Comparison of ENCODE assay signal across 7 mouse cellular contexts in the genomic region with DNA sequence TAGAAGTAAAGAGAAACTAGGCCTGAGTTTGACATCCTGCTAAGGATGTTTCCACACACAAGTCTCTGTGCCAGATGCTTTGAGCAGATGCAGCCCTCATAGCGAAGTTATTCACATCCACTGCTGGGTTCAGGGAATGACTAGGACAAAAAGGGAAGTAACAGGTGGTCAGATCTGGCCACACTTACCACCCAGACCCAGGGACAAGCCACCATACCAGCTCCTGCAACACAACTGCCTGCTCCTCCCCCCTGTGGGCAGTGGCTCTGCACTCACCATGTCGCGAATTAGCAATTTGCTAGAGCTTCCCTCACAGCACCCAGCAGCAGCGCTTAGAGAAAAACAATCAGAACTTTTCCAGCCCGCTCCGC. TPM values are rescaled to one million over a fixed set of nuclear protein-coding genes. Genes with fewer than 3 reads are reported as not detected.
DNase-seq lines count a peak whose midpoint lies in the region; ATAC-seq and TF ChIP-seq lines count a peak whose summit lies in the region.
"Not testable (repeated sequence)": the region's sequence is repeated elsewhere in the genome, so short reads cannot be mapped to it uniquely, and the experiment has no call there.

No protein-coding gene starts in this region.

- not testable (repeated sequence) for H3K9me3 ChIP-seq in erythroblast, embryonic 14.5 days (ENCODE audit: control insufficient read depth, low read length); heart, embryonic 13.5 days; intestine, embryonic 14.5 days (ENCODE audit: control insufficient read depth, low read length); lung, postnatal 0 days (ENCODE audit: low read length); neural tube, embryonic 11.5 days (ENCODE audit: control insufficient read depth, low read length)
- peaks cover 22% of the 10 kb centered on the region for H3K9me3 ChIP-seq in limb, embryonic 13.5 days

- peak overlapping the region; percentile 84 for H3K4me3 ChIP-seq in bone marrow macrophage, adult 2 months (ENCODE audit: insufficient read depth, low read length)
- H3K4me3 ChIP-seq in erythroblast, embryonic 14.5 days (replicated peaks): peak overlapping the region; percentile 90
- H3K4me3 ChIP-seq in heart, embryonic 13.5 days: peak overlapping the region; percentile 73
- peak overlapping the region; percentile 64 for H3K4me3 ChIP-seq in intestine, embryonic 14.5 days (ENCODE audit: low read depth, low read length)
- H3K4me3 ChIP-seq in limb, embryonic 13.5 days: peak overlapping the region; percentile 66
- H3K4me3 ChIP-seq in lung, postnatal 0 days (ENCODE audit: low read depth, low read length): peak overlapping the region; percentile 69
- peak overlapping the region; percentile 63 for H3K4me3 ChIP-seq in neural tube, embryonic 11.5 days (ENCODE audit: low read depth, low read length)

- not testable (repeated sequence) for TF ChIP-seq POLR2A in bone marrow macrophage, adult 2 months (IDR thresholded peaks at IDR 0.05; ENCODE audit: borderline replicate concordance, low read depth, low read length)

- not testable (repeated sequence) for DNase-seq in intestine, embryonic 14.5 days (ENCODE audit: low spot score); lung, postnatal 0 days (ENCODE audit: low spot score); neural tube, embryonic 11.5 days (ENCODE audit: low spot score)

- ATAC-seq in heart, embryonic 13.5 days (ENCODE audit: extremely low read depth, insufficient number of reproducible peaks, low FRiP score, low TSS enrichment): peak; percentile 21; the same call in 1 of the 2 replicates
- peak; percentile 68 for ATAC-seq in intestine, embryonic 14.5 days (replicated peaks; ENCODE audit: low FRiP score, low TSS enrichment, low read depth)
- peak; percentile 75; the same call in 1 of the 2 replicates for ATAC-seq in limb, embryonic 13.5 days (ENCODE audit: low FRiP score, low read depth)
- ATAC-seq in lung, postnatal 0 days; neural tube, embryonic 11.5 days (ENCODE audit: insufficient read depth, low FRiP score, low TSS enrichment): not testable (repeated sequence)

- H3K36me3 ChIP-seq in erythroblast, embryonic 14.5 days (ENCODE audit: control insufficient read depth); intestine, embryonic 14.5 days (ENCODE audit: control insufficient read depth, insufficient read depth, low read length); lung, postnatal 0 days (ENCODE audit: insufficient read depth, low read length); neural tube, embryonic 11.5 days (ENCODE audit: control insufficient read depth, insufficient read depth, low read length): not testable (repeated sequence)
- H3K36me3 ChIP-seq in heart, embryonic 13.5 days: peaks cover 12% of the 10 kb centered on the region
- H3K36me3 ChIP-seq in limb, embryonic 13.5 days: peaks cover 15% of the 10 kb centered on the region

- TF ChIP-seq EP300 in lung, postnatal 0 days (IDR thresholded peaks at IDR 0.05): not testable (repeated sequence)

- under 1% methylated on average over 6 of the region's 6 CpGs for WGBS in heart, embryonic 13.5 days
- WGBS in intestine, embryonic 14.5 days: 1% methylated on average over 6 of the region's 6 CpGs
- 0% methylated on average over 6 of the region's 6 CpGs for WGBS in limb, embryonic 13.5 days
- 0% methylated on average over 6 of the region's 6 CpGs for WGBS in lung, postnatal 0 days
- whole genome bisulfite sequencing in neural tube, embryonic 11.5 days: under 1% methylated on average over 6 of the region's 6 CpGs

- not testable (repeated sequence) for H3K4me1 ChIP-seq in bone marrow macrophage, adult 2 months (ENCODE audit: control insufficient read depth, insufficient read depth, low read length); heart, embryonic 13.5 days; intestine, embryonic 14.5 days (replicated peaks; ENCODE audit: control insufficient read depth, insufficient read depth, low read length); limb, embryonic 13.5 days; lung, postnatal 0 days (ENCODE audit: insufficient read depth, low read depth, low read length); neural tube, embryonic 11.5 days (ENCODE audit: control insufficient read depth, insufficient read depth, low read length)
- H3K4me1 ChIP-seq in erythroblast, embryonic 14.5 days (ENCODE audit: control insufficient read depth): peaks cover 15% of the 10 kb centered on the region

- not testable (repeated sequence) for H3K27me3 ChIP-seq in erythroblast, embryonic 14.5 days (ENCODE audit: control insufficient read depth); heart, embryonic 13.5 days (replicated peaks); intestine, embryonic 14.5 days (replicated peaks; ENCODE audit: control insufficient read depth, insufficient read depth, low read length); limb, embryonic 13.5 days; lung, postnatal 0 days (replicated peaks; ENCODE audit: insufficient read depth, low read length); neural tube, embryonic 11.5 days (ENCODE audit: control insufficient read depth, insufficient read depth, low read length)

- not testable (repeated sequence) for TF ChIP-seq CTCF in bone marrow macrophage, adult 2 months (IDR thresholded peaks at IDR 0.05; ENCODE audit: low read depth, low read length); lung, postnatal 0 days (IDR thresholded peaks at IDR 0.05)

- peak overlapping the region; percentile 90 for H3K4me2 ChIP-seq in heart, embryonic 13.5 days
- H3K4me2 ChIP-seq in intestine, embryonic 14.5 days (ENCODE audit: low read length): peak overlapping the region; percentile 64
- peak overlapping the region; percentile 75 for H3K4me2 ChIP-seq in limb, embryonic 13.5 days (replicated peaks)
- H3K4me2 ChIP-seq in lung, postnatal 0 days (replicated peaks; ENCODE audit: low read depth, low read length): peak overlapping the region; percentile 62
- peak overlapping the region; percentile 58 for H3K4me2 ChIP-seq in neural tube, embryonic 11.5 days (ENCODE audit: low read depth)

- peak overlapping the region; percentile 73 for H3K27ac ChIP-seq in bone marrow macrophage, adult 2 months (ENCODE audit: insufficient read depth, low read depth, low read length)
- H3K27ac ChIP-seq in heart, embryonic 13.5 days (replicated peaks): peak overlapping the region; percentile 58
- H3K27ac ChIP-seq in intestine, embryonic 14.5 days (ENCODE audit: low read depth): peak overlapping the region; percentile 51
- peak overlapping the region; percentile 63; the same call in 1 of the 2 replicates for H3K27ac ChIP-seq in limb, embryonic 13.5 days
- H3K27ac ChIP-seq in lung, postnatal 0 days (ENCODE audit: low read length): peak overlapping the region; percentile 58
- H3K27ac ChIP-seq in neural tube, embryonic 11.5 days (ENCODE audit: low read depth, low read length): not testable (repeated sequence)

- H3K9ac ChIP-seq in heart, embryonic 13.5 days: peak overlapping the region; percentile 82
- H3K9ac ChIP-seq in intestine, embryonic 14.5 days (ENCODE audit: low read length): peak overlapping the region; percentile 39
- peak overlapping the region; percentile 68 for H3K9ac ChIP-seq in limb, embryonic 13.5 days
- H3K9ac ChIP-seq in lung, postnatal 0 days (replicated peaks; ENCODE audit: low read depth): peak overlapping the region; percentile 43
- H3K9ac ChIP-seq in neural tube, embryonic 11.5 days (ENCODE audit: low read length): peak overlapping the region; percentile 19; the same call in 1 of the 2 replicates

RNA-seq across cellular contexts. Expression of a gene that starts 0.2 kb away (rescaled TPM):
- 0.16 TPM in 1 of 2 replicates, not detected in the other for polyA plus RNA-seq in bone marrow macrophage, adult 2 months (2012; ENCODE audit: insufficient read depth, insufficient read length, missing spikeins)
- not detected in 2 replicates for polyA plus RNA-seq in erythroblast, embryonic 14.5 days (2012)
- 0.09 and 0.13 TPM in 2 replicates for polyA plus RNA-seq in heart, embryonic 13.5 days (2015; fragmentation: Nextera tagmentation; extraction: Ambion mirVana)
- 0.04 and 0.08 TPM in 2 replicates for polyA plus RNA-seq in intestine, embryonic 14.5 days (2014; fragmentation: Nextera tagmentation; extraction: Ambion mirVana)
- 0.13 TPM in 2 replicates for polyA plus RNA-seq in limb, embryonic 13.5 days (2015; fragmentation: Nextera tagmentation; extraction: Ambion mirVana)
- 0.04 TPM in 1 of 2 replicates, not detected in the other for polyA plus RNA-seq in lung, postnatal 0 days (2015; fragmentation: Nextera tagmentation; extraction: Ambion mirVana)
- 0.21 TPM in 1 of 2 replicates, not detected in the other for polyA plus RNA-seq in neural tube, embryonic 11.5 days (2014; fragmentation: Nextera tagmentation; extraction: Ambion mirVana)

RNA-seq across cellular contexts. Expression of a gene that starts 0.7 kb away (rescaled TPM):
- 8.9 and 14.2 TPM in 2 replicates for polyA plus RNA-seq in bone marrow macrophage, adult 2 months (2012; ENCODE audit: insufficient read depth, insufficient read length, missing spikeins)
- not detected in 2 replicates for polyA plus RNA-seq in erythroblast, embryonic 14.5 days (2012)
- polyA plus RNA-seq in heart, embryonic 13.5 days (2015; fragmentation: Nextera tagmentation; extraction: Ambion mirVana): 5.4 and 6.0 TPM in 2 replicates
- 10.1 and 10.9 TPM in 2 replicates for polyA plus RNA-seq in intestine, embryonic 14.5 days (2014; fragmentation: Nextera tagmentation; extraction: Ambion mirVana)
- polyA plus RNA-seq in limb, embryonic 13.5 days (2015; fragmentation: Nextera tagmentation; extraction: Ambion mirVana): 10.3 and 11.3 TPM in 2 replicates
- 5.9 and 6.9 TPM in 2 replicates for polyA plus RNA-seq in lung, postnatal 0 days (2015; fragmentation: Nextera tagmentation; extraction: Ambion mirVana)
- polyA plus RNA-seq in neural tube, embryonic 11.5 days (2014; fragmentation: Nextera tagmentation; extraction: Ambion mirVana): 4.6 and 4.9 TPM in 2 replicates

RNA-seq across cellular contexts. Expression of a gene that starts 50.5 kb away (rescaled TPM):
- polyA plus RNA-seq in bone marrow macrophage, adult 2 months (2012; ENCODE audit: insufficient read depth, insufficient read length, missing spikeins): not detected in 2 replicates
- not detected in 2 replicates for polyA plus RNA-seq in erythroblast, embryonic 14.5 days (2012)
- polyA plus RNA-seq in heart, embryonic 13.5 days (2015; fragmentation: Nextera tagmentation; extraction: Ambion mirVana): 0.15 and 0.19 TPM in 2 replicates
- 0.14 and 0.35 TPM in 2 replicates for polyA plus RNA-seq in intestine, embryonic 14.5 days (2014; fragmentation: Nextera tagmentation; extraction: Ambion mirVana)
- 0.31 and 0.39 TPM in 2 replicates for polyA plus RNA-seq in limb, embryonic 13.5 days (2015; fragmentation: Nextera tagmentation; extraction: Ambion mirVana)
- 0.05 TPM in 1 of 2 replicates, not detected in the other for polyA plus RNA-seq in lung, postnatal 0 days (2015; fragmentation: Nextera tagmentation; extraction: Ambion mirVana)
- 0.09 and 0.19 TPM in 2 replicates for polyA plus RNA-seq in neural tube, embryonic 11.5 days (2014; fragmentation: Nextera tagmentation; extraction: Ambion mirVana)

Comparison
In these comparisons a context has a peak if more than half of its experiments do, and no peak if none do; other contexts are left out.
1. H3K9ac ChIP-seq: peak in every context shown above with its lines; median percentile 82 in heart, embryonic 13.5 days; 68 in limb, embryonic 13.5 days; 43 in lung, postnatal 0 days; 39 in intestine, embryonic 14.5 days; 19 in neural tube, embryonic 11.5 days.